Mouse (Mus musculus): ENCODE measurements around the gene Ikzf3. TPM values are rescaled to one million over a fixed set of nuclear protein-coding genes. Genes with fewer than 3 reads are reported as not detected.

Ikzf3 gene
- polyA plus RNA-seq, 1 experiment from 2014 or later: not detected

- H3K4me1 ChIP-seq (ENCODE audit: control insufficient read depth, insufficient read depth, low read length): no peaks in the 10 kb centered on the region
- 72% methylated on average over 12 of the region's 12 CpGs for whole genome bisulfite sequencing
- no peak overlapping the region for H3K4me2 ChIP-seq (ENCODE audit: low read depth, severe bottlenecking)
- no peaks in the 10 kb centered on the region for H3K9me3 ChIP-seq (ENCODE audit: control insufficient read depth, low read length)
- H3K27me3 ChIP-seq (ENCODE audit: control insufficient read depth, insufficient read depth, low read length): 0 out of 2 replicates have a peak, but pooled peaks cover under 1% of the 10 kb centered on the region
- ATAC-seq (ENCODE audit: insufficient number of reproducible peaks, low FRiP score, low TSS enrichment, low read depth) (no peak), DNase-seq (ENCODE audit: low spot score) (no peak)
- H3K36me3 ChIP-seq (ENCODE audit: control insufficient read depth, insufficient read depth, low read length): no peaks in the 10 kb centered on the region
- H3K27ac ChIP-seq (replicated peaks; ENCODE audit: low read depth, low read length): no peak overlapping the region
- H3K9ac ChIP-seq (ENCODE audit: low read length): no peak overlapping the region
- no peak overlapping the region for H3K4me3 ChIP-seq (ENCODE audit: low read depth, low read length)
These were observed 9.4 kb upstream of the Ikzf3 start for GRCm38 (mm10) chr11:98555124-98555700.

GRCm38 (mm10) chr11:98553966-98554365, 8.1 kb upstream of the Ikzf3 start:
- H3K27ac ChIP-seq (replicated peaks; ENCODE audit: low read depth, low read length): no peak overlapping the region
- H3K4me1 ChIP-seq (ENCODE audit: control insufficient read depth, insufficient read depth, low read length): no peaks in the 10 kb centered on the region
- ATAC-seq (ENCODE audit: insufficient number of reproducible peaks, low FRiP score, low TSS enrichment, low read depth) (no peak), DNase-seq (ENCODE audit: low spot score) (no peak)
- 90% methylated on average over 4 of the region's 4 CpGs for WGBS
- 0 out of 2 replicates have a peak, but pooled peaks cover 3% of the 10 kb centered on the region for H3K27me3 ChIP-seq (ENCODE audit: control insufficient read depth, insufficient read depth, low read length)
- H3K4me3 ChIP-seq (ENCODE audit: low read depth, low read length): no peak overlapping the region
- H3K9ac ChIP-seq (ENCODE audit: low read length): no peak overlapping the region
- no peaks in the 10 kb centered on the region for H3K36me3 ChIP-seq (ENCODE audit: control insufficient read depth, insufficient read depth, low read length)
- H3K4me2 ChIP-seq (ENCODE audit: low read depth, severe bottlenecking): no peak overlapping the region
- no peaks in the 10 kb centered on the region for H3K9me3 ChIP-seq (ENCODE audit: control insufficient read depth, low read length)

DNA sequence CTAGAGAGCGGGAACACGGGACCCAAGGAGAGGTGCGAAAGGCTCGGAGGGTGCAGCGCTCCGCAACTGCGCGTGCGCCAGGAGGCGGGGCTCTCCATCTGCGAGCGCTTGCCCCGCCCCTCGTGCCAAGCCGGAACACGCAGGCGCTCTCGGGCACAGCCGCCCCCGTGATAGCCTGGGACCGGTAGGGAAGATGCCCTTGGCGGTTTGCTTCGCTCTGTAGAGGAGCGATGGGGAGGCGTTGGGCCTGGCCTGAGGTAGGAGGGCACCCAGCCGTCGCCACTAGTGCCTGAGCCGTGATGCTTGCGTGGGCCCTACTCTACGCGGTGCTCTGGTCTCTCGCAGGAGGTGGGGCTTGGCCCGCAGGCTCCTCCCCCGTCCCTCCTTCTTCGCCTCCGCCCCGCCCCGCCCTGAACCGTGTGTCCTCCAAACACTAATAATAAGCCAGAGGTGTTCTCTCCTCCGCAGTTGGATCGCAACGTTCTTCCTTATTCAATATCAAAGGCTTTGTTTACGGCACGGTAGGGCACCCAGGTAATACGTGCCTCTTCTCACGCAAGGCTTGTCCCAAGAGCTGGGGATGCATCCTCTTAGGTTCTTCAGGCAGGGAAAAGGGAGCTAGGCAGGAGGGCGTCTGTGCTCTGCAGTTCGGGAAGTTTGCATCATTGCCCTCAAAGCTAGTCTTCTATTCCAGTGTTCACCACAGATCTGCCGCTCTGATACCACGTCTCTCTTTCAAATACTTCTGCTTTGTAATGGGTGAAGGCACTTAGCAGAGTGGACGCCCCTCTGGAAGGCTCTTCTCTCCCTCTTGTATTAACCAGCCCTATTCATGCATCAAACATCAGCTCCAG, 5.4 kb upstream of the Ikzf3 start, which contains the start of gene Zpbp2:
Gene Zpbp2, plus strand, starts transcription at position 123 of the 854 bp plus-strand sequence.
- under 1% methylated on average over 51 of the region's 51 CpGs for WGBS
- no peaks in the 10 kb centered on the region for H3K36me3 ChIP-seq (ENCODE audit: control insufficient read depth, insufficient read depth, low read length)
- ATAC-seq (ENCODE audit: insufficient number of reproducible peaks, low FRiP score, low TSS enrichment, low read depth) (peak; percentile 93), DNase-seq (ENCODE audit: low spot score) (peak; percentile 94)
- peak within 1 kb of the TSS; percentile 56 for H3K9ac ChIP-seq (ENCODE audit: low read length)
- peak within 1 kb of the TSS; percentile 57 for H3K4me3 ChIP-seq (ENCODE audit: low read depth, low read length)
- H3K27me3 ChIP-seq (ENCODE audit: control insufficient read depth, insufficient read depth, low read length): peaks cover 15% of the 10 kb centered on the region
- no peaks in the 10 kb centered on the region for H3K4me1 ChIP-seq (ENCODE audit: control insufficient read depth, insufficient read depth, low read length)
- H3K4me2 ChIP-seq (ENCODE audit: low read depth, severe bottlenecking): peak within 1 kb of the TSS; percentile 38
- no peak within 1 kb of the TSS for H3K27ac ChIP-seq (replicated peaks; ENCODE audit: low read depth, low read length)
- H3K9me3 ChIP-seq (ENCODE audit: control insufficient read depth, low read length): no peaks in the 10 kb centered on the region

GRCm38 (mm10) chr11:98550311-98550974, 4.6 kb upstream of the Ikzf3 start:
- 15% methylated on average over 20 of the region's 20 CpGs for WGBS
- no peak for ATAC-seq (ENCODE audit: insufficient number of reproducible peaks, low FRiP score, low TSS enrichment, low read depth)
- peaks cover 22% of the 10 kb centered on the region for H3K27me3 ChIP-seq (ENCODE audit: control insufficient read depth, insufficient read depth, low read length)
- H3K9me3 ChIP-seq (ENCODE audit: control insufficient read depth, low read length): no peaks in the 10 kb centered on the region
- no peak overlapping the region for H3K27ac ChIP-seq (replicated peaks; ENCODE audit: low read depth, low read length)
- peak overlapping the region; percentile 57 for H3K4me3 ChIP-seq (ENCODE audit: low read depth, low read length)
- H3K4me2 ChIP-seq (ENCODE audit: low read depth, severe bottlenecking): peak overlapping the region; percentile 38
- peak overlapping the region; percentile 56; the same call in 1 of the 2 replicates for H3K9ac ChIP-seq (ENCODE audit: low read length)
- no peak for DNase-seq (ENCODE audit: low spot score)
- H3K4me1 ChIP-seq (ENCODE audit: control insufficient read depth, insufficient read depth, low read length): peaks cover 2% of the 10 kb centered on the region; the same call in 1 of the 2 replicates
- H3K36me3 ChIP-seq (ENCODE audit: control insufficient read depth, insufficient read depth, low read length): no peaks in the 10 kb centered on the region

DNA sequence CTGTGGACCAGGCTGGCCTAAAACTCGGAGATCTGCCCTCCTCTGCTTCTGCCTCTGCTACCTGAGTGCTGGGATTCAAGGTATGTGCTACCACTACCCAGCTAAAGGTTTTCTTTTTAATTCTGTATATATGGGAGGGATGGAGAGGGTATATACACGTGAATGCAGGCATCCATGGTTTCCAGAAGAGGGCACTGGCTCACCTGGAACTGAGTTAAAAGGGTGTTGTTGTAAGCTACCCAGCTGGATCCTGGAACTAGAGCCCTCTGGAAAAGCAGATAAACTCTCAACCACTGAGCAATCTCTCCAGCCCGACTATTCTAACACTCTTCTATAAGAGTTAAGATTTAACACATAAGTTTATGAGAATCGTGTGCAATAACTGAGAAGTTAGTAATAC, 3.5 kb upstream of the Ikzf3 start:
- H3K4me1 ChIP-seq (ENCODE audit: control insufficient read depth, insufficient read depth, low read length): peaks cover 5% of the 10 kb centered on the region; the same call in 1 of the 2 replicates
- no peaks in the 10 kb centered on the region for H3K9me3 ChIP-seq (ENCODE audit: control insufficient read depth, low read length)
- no peaks in the 10 kb centered on the region for H3K36me3 ChIP-seq (ENCODE audit: control insufficient read depth, insufficient read depth, low read length)
- DNase-seq (ENCODE audit: low spot score) (no peak), ATAC-seq (ENCODE audit: insufficient number of reproducible peaks, low FRiP score, low TSS enrichment, low read depth) (no peak)
- 65% methylated on average over 4 of the region's 4 CpGs for WGBS
- no peak overlapping the region for H3K4me2 ChIP-seq (ENCODE audit: low read depth, severe bottlenecking)
- H3K9ac ChIP-seq (ENCODE audit: low read length): no peak overlapping the region
- peaks cover 23% of the 10 kb centered on the region for H3K27me3 ChIP-seq (ENCODE audit: control insufficient read depth, insufficient read depth, low read length)
- no peak overlapping the region for H3K27ac ChIP-seq (replicated peaks; ENCODE audit: low read depth, low read length)
- H3K4me3 ChIP-seq (ENCODE audit: low read depth, low read length): no peak overlapping the region

DNA sequence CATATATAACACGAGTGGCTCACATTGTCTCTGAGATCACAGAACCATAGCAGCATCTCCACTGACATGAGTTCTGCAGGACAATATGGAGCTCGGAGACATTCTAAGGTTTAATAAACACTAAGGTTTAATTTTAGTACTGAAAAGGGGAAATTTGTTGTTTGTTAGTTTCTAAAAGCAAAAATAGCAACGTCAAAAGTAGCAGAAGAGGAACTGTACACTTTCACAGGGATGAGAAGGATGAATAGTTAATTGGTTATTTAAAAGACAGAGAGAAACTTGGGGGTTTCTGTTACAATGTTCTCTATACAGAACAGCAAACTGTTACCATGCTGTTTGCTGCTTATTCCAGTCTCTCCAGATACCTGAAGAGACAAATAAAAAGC, 1.5 kb upstream of the Ikzf3 start:
- Histone ChIP-seq H3K27me3 (ENCODE audit: control insufficient read depth, insufficient read depth, low read length) (peaks cover 31% of the 10 kb centered on the region), H3K4me3 (ENCODE audit: low read depth, low read length) (no peak overlapping the region), H3K9me3 (ENCODE audit: control insufficient read depth, low read length) (no peaks in the 10 kb centered on the region), H3K27ac (replicated peaks; ENCODE audit: low read depth, low read length) (no peak overlapping the region), H3K4me2 (ENCODE audit: low read depth, severe bottlenecking) (no peak overlapping the region), H3K9ac (ENCODE audit: low read length) (no peak overlapping the region), H3K36me3 (ENCODE audit: control insufficient read depth, insufficient read depth, low read length) (no peaks in the 10 kb centered on the region), H3K4me1 (ENCODE audit: control insufficient read depth, insufficient read depth, low read length) (peaks cover 5% of the 10 kb centered on the region; the same call in 1 of the 2 replicates)
- ATAC-seq (ENCODE audit: insufficient number of reproducible peaks, low FRiP score, low TSS enrichment, low read depth) (no peak), DNase-seq (ENCODE audit: low spot score) (no peak)
- 60% methylated on average over 3 of the region's 3 CpGs for WGBS

DNA sequence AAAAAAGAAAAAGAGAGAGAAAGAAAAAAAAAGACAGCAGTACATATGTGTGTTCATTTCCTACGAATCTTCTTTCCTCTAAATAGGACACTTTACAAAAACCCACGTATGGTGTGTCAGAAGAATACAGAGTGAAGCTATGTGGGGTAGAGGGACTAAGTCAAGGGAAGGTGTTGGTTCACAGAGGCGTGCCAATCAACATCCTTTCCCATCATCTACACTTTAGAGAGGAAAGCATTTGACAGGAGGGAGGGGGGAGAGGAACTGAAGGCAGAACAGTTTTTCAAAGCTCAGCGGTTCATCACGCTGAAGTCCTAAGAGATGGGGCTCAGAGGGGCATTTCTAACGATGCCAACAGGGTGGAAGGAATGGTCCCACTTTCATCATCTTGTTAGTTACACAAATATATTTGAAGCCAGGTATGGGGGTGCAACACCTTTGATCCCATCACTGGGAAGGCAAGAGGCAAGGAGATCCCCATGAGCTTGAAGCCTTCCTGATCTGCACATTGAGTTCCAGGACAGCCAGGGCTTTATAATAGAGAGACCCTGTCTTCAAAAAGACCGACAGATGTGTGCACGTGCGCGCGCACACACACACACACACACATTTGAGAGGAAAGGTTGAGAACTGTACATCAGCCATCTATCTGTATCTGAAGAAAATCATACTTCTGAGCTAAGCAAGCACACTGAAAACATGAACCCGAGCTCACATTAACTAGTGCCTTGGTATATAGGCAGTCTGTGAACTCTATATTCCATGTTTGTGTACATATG, 887 bp upstream of the Ikzf3 start:
- H3K9ac ChIP-seq (ENCODE audit: low read length): no peak overlapping the region
- H3K27ac ChIP-seq (replicated peaks; ENCODE audit: low read depth, low read length): no peak overlapping the region
- H3K36me3 ChIP-seq (ENCODE audit: control insufficient read depth, insufficient read depth, low read length): no peaks in the 10 kb centered on the region
- no peak overlapping the region for H3K4me2 ChIP-seq (ENCODE audit: low read depth, severe bottlenecking)
- no peaks in the 10 kb centered on the region for H3K9me3 ChIP-seq (ENCODE audit: control insufficient read depth, low read length)
- ATAC-seq (ENCODE audit: insufficient number of reproducible peaks, low FRiP score, low TSS enrichment, low read depth) (no peak), DNase-seq (ENCODE audit: low spot score) (no peak)
- peaks cover 5% of the 10 kb centered on the region; the same call in 1 of the 2 replicates for H3K4me1 ChIP-seq (ENCODE audit: control insufficient read depth, insufficient read depth, low read length)
- WGBS: 39% methylated on average over 12 of the region's 12 CpGs
- peaks cover 31% of the 10 kb centered on the region for H3K27me3 ChIP-seq (ENCODE audit: control insufficient read depth, insufficient read depth, low read length)
- no peak overlapping the region for H3K4me3 ChIP-seq (ENCODE audit: low read depth, low read length)
